Mouse (Mus musculus): ENCODE data around the gene Apoa4. TPM values are rescaled to one million over a fixed set of nuclear protein-coding genes. Genes with fewer than 3 reads are reported as not detected.

Gene Apoa4
- not detected for polyA plus RNA-seq (2014; fragmentation: Illumina TruSeq; extraction: RNeasy Lipid Tissue Mini Kit (QIAGEN cat#74804); ENCODE audit: insufficient read depth, low read depth, low replicate concordance)

DNA sequence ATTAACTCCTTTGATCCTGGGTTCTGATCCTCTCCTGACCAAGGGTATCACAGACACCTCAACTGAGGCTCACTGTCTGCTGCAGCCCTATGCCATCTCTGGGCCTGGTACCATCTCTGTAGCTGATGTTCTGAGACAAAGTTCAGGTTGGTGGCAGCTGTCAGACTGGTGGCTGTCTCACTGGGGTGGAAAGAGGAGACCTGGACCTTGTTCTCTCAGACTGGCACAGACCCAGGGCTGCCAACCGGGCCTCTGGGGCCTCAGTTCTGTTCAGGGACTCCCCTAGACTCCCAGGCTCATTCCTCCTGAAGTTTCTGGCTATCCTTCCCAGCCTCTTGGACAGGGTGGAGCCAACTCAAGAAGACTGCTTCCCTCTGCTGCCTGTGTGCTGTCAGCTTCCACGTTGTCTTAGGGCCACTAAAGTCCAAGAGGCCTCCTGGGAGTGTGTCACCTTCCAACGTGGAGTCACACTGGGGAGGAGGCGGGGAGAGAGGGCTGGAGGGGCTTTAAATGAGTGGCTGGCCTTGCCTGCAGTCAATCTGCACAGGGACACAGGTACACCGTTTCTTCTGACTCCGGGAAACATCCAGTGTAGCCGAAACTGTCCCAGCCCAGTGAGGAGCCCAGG, at the start of gene Apoa4:
TSS of gene Apoa4 (plus strand) at position 171 of the 628 bp plus-strand sequence.

DNA sequence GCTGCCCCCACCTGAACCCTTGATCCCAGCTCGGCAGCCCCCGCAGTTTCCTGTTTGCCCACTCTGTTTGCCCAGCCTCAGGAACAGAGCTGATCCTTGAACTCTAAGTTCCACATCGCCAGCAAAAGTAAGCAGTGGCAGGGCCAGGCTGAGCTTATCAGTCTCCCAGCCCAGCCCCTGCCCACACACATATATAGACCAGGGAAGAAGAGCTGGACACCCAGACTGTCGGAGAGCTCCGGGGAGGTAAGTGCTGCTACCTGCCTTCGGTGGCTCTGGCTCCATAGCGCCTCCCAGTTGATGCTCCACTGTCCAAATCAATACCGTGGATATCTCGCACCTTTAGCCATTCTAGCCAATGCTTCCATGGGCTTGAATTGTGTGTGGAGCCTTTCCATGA, 12.0 kb upstream of the Apoa4 start, which contains the start of gene Apoa1:
TSS of gene Apoa1 (plus strand) at position 90 of the 400 bp plus-strand sequence.

DNA sequence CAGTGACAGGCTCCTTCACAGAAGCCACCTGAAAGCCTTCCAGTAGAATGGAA, 5.1 kb upstream of the Apoa4 start, which contains the start of gene Apoc3:
TSS of gene Apoc3 (minus strand) at position 41 of the 53 bp plus-strand sequence.

DNA sequence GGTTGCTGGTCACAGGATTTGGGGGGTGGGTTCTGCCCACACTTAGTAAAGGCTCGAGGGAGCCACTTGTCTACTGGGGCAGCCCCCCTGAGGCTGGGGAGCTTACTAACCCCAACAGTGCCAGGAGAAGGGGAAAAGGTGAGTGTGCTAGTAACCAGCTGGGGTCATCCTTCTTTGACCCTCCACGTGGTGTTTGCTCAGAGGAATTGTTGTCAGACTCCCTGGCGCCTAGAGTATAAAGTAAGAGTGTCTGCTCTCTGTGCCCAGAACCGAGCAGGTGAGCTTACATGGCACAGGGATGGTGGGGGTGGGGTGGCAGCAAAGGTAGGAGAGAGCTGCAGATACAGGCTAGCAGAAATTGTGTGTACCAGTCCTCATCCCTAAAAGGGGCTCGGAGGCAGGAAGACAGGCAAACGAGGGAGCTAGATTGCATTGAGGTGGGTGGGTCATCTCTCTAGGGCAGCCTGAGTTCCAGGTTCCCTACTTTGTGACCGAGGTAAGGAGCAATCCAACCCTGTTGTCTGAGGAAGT, 27.9 kb downstream of the Apoa4 start, which contains the start of gene Apoa5:
TSS of gene Apoa5 (plus strand) at position 291 of the 531 bp plus-strand sequence.

DNA sequence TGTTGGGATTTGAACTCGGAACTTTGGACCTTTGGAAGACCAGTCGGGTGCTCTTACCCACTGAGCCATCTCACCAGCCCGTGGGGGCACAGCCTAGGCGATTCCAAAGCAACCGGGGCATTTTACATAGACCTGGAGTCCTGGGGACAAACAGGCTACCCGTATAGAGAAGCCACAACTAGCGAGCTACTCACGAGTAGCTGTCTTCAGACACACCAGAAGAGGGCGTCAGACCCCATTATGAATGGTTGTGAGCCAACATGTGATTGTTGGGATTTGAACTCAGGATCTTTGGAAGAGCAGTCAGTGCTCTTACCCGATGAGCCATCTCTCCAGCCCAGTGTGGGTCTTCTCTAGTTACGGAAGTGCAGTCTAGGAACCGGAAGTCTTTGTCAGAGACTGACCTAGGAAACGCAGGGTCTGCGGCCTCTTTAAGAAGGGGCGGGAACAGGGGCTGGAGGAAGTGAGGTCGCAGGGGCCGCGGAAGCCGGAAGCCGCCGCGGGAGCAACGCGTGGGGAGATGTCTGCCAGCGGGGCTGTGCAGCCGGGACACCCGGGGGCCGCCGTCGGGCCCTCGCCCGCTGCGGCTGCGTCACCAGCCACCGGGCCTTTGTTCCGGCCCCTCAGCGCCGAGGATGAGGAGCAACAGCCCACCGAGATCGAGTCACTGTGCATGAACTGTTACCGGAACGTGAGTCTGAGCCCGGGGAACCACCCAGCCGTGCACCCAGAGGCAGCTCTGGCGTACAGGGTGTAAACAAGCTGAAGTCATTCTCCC, 32.4 kb downstream of the Apoa4 start, which contains the start of gene Zpr1:
TSS of gene Zpr1 (plus strand) at position 388 of the 778 bp plus-strand sequence.

DNA sequence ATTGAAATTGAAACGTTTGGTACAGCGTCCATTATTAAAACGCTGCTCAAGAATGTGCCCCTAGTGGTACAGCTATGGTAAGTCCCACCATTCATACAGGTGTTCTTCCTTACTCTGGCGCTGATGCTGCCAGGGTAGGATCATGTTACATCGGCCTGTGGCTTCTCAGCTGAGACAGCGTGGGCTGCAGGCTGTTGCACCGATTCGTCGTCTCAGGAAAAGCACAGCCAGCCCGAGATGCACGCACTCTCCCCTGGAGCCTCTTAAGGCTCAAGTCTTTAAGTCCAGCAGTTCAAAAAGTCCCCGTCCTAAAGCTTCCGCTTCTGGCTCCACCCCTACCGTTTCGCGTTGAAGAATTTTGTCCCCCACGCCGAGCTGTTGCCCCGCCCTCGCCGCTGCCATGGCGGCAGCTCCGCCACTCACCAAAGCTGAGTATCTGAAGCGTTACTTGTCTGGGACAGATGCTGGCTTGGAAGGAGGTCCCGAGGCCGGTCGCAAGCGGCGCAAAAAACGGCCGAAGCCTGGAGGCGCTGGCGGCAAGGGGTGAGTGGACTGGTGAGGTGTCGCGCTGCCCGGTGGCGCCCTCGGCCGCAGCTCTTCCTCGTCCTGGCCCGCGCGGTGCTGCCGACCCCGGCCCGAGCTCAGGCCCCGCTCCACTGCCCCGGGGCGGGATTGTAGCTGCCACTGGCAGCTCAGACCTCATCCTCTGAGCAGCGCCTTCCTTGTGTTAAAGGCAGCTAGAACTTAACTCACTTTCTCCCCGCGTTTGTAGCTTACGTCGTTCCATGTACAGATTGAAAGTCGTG, 42.3 kb downstream of the Apoa4 start, which contains the start of gene Bud13:
TSS of gene Bud13 (plus strand) at position 378 of the 806 bp plus-strand sequence.

Other genes starting within 250 kb of the Apoa4 start
- gene Pafah1b2, start 228.0 kb upstream of the Apoa4 start, polyA plus RNA-seq (2014; fragmentation: Illumina TruSeq; extraction: RNeasy Lipid Tissue Mini Kit (QIAGEN cat#74804); ENCODE audit: insufficient read depth, low read depth, low replicate concordance): 26.8 TPM
- gene Sik3, start 227.9 kb upstream of the Apoa4 start, polyA plus RNA-seq (2014; fragmentation: Illumina TruSeq; extraction: RNeasy Lipid Tissue Mini Kit (QIAGEN cat#74804); ENCODE audit: insufficient read depth, low read depth, low replicate concordance): 10.0 TPM
- 0.80 TPM for gene Apoa1, start 12.1 kb upstream of the Apoa4 start, polyA plus RNA-seq (2014; fragmentation: Illumina TruSeq; extraction: RNeasy Lipid Tissue Mini Kit (QIAGEN cat#74804); ENCODE audit: insufficient read depth, low read depth, low replicate concordance)
- gene Apoc3, start 5.1 kb upstream of the Apoa4 start, polyA plus RNA-seq (2014; fragmentation: Illumina TruSeq; extraction: RNeasy Lipid Tissue Mini Kit (QIAGEN cat#74804); ENCODE audit: insufficient read depth, low read depth, low replicate concordance): 1.3 TPM
- 0.13 TPM for gene Apoa5, start 27.9 kb downstream of the Apoa4 start, polyA plus RNA-seq (2014; fragmentation: Illumina TruSeq; extraction: RNeasy Lipid Tissue Mini Kit (QIAGEN cat#74804); ENCODE audit: insufficient read depth, low read depth, low replicate concordance)
- 25.2 TPM for gene Zpr1, start 32.4 kb downstream of the Apoa4 start, polyA plus RNA-seq (2014; fragmentation: Illumina TruSeq; extraction: RNeasy Lipid Tissue Mini Kit (QIAGEN cat#74804); ENCODE audit: insufficient read depth, low read depth, low replicate concordance)
- gene Bud13, start 42.3 kb downstream of the Apoa4 start, polyA plus RNA-seq (2014; fragmentation: Illumina TruSeq; extraction: RNeasy Lipid Tissue Mini Kit (QIAGEN cat#74804); ENCODE audit: insufficient read depth, low read depth, low replicate concordance): 7.4 TPM
- not detected for gene 4931429L15Rik, start 79.3 kb downstream of the Apoa4 start, polyA plus RNA-seq (2014; fragmentation: Illumina TruSeq; extraction: RNeasy Lipid Tissue Mini Kit (QIAGEN cat#74804); ENCODE audit: insufficient read depth, low read depth, low replicate concordance)

Measured in lung, adult 10 weeks (tissue).